Mouse (Mus musculus) G1E-ER4 (cell line): ENCODE measurements around the gene Sp1. TPM values are rescaled to one million over a fixed set of nuclear protein-coding genes. Genes with fewer than 3 reads are reported as not detected.

ENCODE experiments used
- GATA1 ChIP-seq: IDR thresholded peaks from one replicate; pipeline ENCODE4 v1.8.0; 2012; ENCODE audit warnings: low read length, inconsistent platforms
- polyA plus RNA-seq: library from polyadenylated mRNA; stranded (reverse); fragments of >175 nt; gene quantifications from 2 replicates; pipeline ENCODE4 v1.2.3, GENCODE M21; 2012

The Sp1 gene
- polyA plus RNA-seq, 1 experiment = 15.3 TPM

DNA sequence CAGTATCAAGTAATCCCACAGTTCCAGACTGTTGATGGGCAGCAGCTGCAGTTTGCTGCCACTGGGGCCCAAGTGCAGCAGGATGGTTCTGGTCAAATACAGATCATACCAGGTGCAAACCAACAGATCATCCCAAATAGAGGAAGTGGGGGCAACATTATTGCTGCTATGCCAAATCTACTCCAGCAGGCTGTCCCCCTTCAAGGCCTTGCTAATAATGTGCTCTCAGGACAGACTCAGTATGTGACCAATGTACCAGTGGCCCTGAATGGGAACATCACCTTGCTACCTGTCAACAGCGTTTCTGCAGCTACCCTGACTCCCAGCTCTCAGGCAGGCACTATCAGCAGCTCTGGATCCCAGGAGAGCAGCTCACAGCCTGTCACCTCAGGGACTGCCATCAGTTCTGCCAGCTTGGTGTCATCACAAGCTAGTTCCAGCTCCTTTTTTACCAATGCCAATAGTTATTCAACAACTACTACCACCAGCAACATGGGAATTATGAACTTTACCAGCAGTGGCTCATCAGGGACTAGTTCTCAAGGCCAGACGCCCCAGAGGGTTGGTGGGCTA lies 2.7 kb downstream of the Sp1 start:
- no peak for TF ChIP-seq GATA1

DNA sequence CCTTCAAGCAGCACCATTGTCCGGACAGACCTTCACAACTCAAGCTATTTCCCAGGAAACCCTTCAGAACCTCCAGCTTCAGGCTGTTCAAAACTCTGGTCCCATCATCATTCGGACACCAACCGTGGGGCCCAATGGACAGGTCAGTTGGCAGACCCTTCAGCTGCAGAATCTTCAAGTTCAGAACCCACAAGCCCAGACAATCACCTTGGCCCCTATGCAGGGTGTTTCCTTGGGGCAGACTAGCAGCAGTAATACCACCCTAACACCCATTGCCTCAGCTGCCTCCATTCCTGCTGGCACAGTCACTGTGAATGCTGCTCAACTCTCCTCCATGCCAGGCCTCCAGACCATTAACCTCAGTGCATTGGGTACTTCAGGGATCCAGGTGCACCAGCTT lies 3.3 kb downstream of the Sp1 start:
- no peak for TF ChIP-seq GATA1

DNA sequence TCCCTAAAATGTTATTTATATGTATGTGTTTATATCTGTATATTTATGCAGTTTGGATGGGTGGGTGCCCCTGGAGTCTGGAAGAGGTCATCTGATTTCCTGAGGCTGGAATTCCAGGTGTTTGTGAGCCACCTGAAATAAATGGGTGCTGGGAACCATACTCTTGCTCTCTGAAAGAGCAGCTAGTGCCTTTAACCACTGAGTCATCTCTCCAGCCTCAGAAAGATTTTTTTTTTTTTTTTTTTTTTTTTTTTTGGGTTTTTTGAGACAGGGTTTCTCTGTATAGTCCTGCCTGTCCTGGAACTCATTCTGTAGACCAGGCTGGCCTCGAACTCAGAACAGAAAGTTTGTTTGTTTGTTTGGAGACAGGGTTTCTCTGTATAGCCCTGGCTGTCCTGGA lies 5.1 kb downstream of the Sp1 start:
- no peak for TF ChIP-seq GATA1

DNA sequence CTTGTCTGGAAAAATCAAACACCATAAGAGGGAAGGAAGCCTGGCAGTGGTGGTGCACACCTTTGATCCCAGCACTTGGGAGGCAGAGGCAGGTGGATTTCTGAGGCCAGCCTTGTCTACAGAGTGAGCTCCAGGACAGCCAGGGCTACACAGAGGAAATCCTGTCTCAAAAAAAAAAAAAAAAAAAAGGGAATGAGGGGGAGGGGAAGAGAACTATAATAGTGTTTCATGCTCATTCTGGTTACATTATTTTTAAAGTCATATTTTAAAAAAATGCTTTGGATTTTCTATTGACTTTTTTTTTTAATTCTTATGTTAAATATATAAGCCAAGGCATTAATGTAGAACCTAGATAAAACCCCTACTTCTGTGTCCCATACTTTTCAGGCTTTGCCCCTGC lies 7.7 kb downstream of the Sp1 start:
- TF ChIP-seq GATA1 = no peak

DNA sequence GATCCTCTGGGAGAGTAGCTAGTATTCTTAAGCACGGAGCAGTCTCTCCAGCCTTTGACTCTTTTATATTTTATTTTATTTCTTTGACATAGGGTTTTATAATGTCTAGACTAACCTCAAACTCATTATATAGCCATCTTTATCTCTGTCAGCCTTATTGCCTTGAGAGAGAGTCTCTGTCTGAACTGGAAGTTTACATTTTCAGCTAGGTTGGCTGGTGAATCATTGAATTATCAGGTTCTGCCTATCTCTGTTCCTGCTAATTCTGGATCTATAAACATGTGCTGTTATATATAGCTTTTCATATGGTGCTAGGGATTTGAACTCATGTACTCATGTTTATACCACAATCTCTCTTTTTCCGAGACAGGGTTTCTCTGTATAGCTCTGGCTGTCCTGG lies 11.6 kb downstream of the Sp1 start:
- no peak for TF ChIP-seq GATA1

DNA sequence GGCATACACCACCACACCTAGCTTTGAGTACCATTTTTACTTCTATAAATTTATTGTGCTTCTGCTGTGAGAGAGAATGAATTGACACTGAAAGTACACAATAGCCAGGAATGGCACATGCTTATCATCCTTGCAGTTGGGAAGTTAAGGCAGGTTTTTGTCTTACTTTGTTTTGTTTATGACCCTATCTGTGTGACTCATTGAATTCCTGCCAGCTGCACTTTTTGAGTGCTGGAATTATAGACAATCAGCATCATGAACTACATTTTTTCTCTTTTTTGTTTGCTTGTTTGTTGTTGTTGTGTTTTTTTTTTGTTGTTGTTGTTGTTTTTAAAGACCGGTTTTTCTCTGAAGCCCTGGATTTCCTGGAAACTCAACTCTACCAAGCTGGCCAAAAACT lies 15.0 kb downstream of the Sp1 start:
- TF ChIP-seq GATA1 = no peak

DNA sequence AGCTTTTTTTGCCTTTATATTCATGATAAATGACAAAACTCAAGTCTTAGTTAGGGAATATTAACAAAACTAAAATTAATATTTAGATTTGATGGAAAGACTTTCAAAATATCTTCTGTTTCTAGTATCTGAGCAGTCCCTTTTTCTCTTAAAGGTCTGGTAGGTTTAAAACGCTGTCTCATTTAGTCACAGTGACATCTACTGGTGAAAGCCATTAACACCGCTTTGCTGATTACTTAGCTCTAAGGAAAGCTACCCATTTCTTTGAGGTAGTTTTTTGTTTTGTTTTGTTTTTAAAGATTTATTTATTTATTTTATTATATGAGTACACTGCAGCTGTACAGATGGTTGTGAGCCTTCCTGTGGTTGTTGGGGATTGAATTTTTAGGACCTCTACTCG lies 15.5 kb downstream of the Sp1 start:
- TF ChIP-seq GATA1 = no peak

DNA sequence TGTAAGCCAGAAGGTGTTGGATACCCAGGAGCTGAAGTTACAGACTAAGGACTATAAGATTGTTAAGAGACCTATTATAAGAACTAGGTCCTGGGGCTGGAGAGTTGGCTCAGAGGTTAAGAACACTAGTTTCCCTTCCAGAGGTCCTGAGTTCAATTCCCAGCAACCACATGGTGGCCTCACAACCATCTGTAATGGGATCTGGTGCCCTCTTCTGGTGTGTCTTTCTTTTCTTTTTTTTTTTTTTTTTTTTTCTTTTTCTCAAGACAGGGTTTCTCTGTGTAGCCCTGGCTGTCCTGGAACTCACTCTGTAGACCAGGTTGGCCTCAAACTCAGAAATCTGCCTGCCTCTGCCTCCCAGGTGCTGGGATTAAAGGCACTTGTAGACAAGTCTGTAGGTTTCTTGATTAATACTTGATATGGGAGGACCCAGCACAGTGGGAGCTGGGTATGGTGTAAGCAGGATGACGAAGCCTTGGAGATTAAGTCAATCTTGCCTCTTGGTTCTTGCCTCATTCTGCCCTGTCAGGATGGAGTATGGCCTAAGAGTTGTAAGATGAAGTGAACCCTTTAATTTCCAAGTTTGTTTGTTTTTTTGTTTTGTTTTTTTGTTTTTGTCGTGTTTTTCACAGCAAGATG lies 17.8 kb downstream of the Sp1 start:
- no peak for TF ChIP-seq GATA1

DNA sequence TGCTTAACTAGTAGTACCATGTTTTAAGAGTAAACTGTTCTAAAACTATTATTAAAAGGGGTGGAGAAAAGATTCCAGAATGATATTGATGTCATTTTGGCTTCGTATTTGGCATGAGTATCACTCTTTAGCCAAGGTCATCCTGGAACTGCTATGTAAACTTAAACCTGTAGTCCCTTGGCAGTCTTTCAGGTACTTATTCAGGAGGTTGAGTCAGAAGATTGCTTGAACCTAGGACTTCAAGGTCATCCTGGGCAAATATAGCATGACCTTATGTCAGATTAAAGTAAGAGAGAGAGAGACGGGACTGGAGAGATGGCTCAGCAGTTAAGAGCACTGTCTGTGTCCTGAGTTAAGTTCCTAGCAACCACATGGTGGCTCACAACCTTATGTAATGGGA lies 18.7 kb downstream of the Sp1 start:
- TF ChIP-seq GATA1 = no peak

DNA sequence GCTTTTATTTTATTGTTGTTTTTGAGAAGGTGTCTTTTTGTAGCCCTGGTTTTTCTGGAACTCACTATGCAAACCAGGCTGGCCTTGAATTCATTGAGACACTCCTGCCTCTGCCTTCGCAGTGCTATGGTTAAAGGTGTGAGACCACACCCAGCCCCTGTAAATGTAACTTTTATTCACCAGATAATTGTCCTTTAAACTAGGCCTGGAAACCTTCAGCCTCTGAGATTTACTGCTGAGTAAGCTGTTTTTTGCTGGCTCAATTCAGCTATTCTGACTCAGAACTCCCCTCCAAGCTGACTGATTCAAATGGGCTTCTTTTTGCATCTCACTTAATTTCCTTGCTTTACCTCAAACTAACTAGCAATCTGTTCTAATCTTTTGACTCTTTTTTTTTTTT lies 21.0 kb downstream of the Sp1 start:
- no peak for TF ChIP-seq GATA1

DNA sequence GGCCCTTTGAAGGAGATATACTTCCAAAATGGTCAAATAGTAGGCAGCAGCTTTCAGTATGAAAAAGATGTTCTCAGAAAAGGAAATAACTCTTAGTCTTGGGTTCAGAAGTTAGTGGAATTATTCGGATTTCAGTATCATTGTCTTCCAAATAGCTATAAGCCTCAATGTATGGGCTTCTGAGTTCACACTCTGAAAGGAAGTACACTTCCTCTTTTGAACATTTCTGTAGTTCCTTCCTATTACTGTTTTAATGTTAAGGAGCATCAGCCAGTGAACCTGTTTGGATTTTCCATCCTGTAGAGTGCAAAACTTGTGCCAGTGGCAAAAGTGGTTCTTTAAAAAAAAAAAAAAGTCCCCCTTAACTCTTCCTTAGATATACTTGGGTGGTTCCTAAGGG lies 26.1 kb downstream of the Sp1 start:
- no peak for TF ChIP-seq GATA1

DNA sequence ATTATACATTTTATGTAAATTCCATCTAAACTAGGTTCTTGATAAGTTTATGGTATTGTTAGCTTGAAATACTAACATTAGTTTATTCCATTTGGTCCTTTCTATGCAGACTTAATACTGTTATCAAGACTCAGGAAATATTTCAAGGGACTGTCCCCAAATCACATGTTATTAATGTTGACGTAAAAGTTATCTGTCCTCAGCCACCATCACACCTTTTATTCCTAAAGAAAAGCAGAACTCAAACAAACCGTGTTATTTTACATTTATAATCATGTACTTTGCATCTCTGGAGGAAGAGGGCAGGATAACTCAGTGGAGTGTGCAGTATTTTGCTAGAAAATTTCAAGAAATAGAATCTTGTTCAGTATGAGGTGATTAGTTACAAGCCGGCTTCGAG lies 27.2 kb downstream of the Sp1 start:
- no peak for TF ChIP-seq GATA1

DNA sequence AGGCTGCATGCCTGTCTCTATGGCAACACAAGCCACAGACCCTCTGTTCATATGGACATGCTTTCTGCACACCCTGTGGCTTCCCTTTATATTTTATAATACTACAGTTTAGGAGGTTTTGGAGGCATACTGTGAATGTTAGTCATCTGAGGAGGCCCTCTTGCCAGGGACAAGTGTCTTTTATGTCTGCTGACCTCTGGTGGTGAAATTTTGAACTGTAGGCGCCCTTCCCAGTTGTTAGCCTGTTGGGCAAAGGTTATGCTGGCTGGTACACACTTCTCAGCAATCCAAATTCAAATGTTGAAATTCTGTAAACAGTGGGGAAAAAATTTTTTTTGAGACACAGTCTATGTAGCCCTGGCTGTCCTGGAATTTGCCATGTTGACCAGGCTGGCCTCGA lies 36.5 kb downstream of the Sp1 start:
- no peak for TF ChIP-seq GATA1

DNA sequence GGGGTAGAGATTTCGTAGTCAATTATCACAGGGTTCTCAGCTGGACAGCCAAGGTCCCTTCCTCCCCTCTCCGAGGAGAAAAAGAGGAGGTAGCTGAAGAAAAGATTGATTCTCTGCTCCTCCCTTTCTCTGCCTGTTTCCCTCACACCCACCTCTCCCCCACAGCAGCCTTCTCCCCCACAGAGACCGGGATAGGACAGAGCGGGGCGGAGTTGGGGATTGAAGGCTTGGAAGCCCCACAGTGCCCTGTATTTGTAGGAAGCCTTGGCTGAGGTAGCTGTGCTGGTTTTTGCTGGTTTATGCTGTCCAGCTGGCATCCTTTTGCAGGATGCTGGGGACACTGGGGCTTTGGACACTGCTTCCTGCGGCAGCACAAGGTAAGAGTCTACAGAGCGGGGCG lies 39.2 kb downstream of the Sp1 start, which contains the start of gene Amhr2:
Gene Amhr2, plus strand, starts transcription at position 222 of the 400 bp plus-strand sequence.
- TF ChIP-seq GATA1 = no peak

DNA sequence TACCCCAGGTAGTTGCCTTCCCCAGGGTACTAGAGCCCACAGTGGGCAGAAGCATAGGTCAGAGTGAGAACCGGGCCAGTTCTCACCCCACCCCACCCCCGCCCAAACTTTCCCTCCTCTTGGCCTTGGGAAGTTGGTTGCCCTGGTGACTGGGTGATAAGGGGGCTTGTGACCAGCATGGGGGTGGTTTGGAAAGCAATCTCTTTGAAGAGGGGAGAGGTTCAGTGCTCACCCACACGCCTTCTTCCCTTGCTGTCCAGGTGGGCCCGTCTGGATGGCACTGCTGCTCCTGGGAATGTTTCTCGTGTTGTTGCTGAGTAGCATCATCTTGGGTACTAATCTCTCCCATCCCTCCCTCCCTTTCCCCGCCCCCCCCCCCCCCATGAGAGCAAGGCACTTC lies 40.5 kb downstream of the Sp1 start:
- TF ChIP-seq GATA1 = no peak

DNA sequence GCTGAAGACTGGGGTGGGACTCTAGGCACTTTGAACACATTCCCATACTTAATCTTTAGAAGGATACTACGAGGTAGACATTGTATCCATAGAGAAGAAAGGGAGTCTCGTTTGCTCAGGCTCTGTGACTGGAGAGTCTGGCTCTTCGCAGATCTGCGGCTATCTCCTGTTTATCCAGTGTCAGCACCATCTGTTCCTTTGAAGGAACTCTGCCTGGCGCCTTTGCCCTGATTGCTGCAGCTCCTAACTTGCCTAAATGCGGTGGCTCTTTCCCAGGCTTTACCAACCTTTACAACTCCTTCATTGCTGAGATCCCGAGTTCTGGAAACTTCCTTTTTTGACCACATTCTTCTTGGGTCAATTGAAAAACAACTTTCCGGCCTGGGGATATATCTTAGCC lies 43.4 kb downstream of the Sp1 start:
- no peak for TF ChIP-seq GATA1

DNA sequence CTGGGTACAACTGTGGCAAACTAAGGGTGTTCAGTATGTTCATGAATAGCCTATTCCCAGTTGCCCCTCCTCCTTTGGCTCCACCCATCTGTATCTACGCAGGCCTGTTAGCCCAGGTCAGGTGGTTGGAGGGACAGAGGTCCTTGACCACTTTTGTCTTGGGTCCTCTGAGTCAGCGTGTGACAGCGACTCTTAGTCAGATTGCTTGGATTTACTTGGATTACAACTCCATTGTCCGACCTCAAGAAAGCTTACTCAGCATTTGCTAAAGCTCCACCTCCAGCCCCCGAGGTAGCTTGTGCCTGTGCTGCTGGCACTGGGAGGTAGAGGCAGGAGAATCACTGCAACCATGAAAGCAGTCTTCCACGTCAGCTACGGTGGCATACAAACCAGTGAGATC lies 45.0 kb downstream of the Sp1 start:
- TF ChIP-seq GATA1 = no peak
